Mouse (Mus musculus) heart, embryonic 14.5 days (tissue): ENCODE results near the gene 1700011L22Rik. TPM values are rescaled to one million over a fixed set of nuclear protein-coding genes. Genes with fewer than 3 reads are reported as not detected.

ENCODE experiments used
- ATAC-seq: fragments of 200-750 bp; cut with Nextera tagmentation; 2 replicates; pipeline ENCODE4 v1.8.0; 2017; ENCODE audit warnings: low read depth, moderate TSS enrichment; ENCODE audit not compliant: insufficient number of reproducible peaks, insufficient read depth, low FRiP score
- H3K27ac ChIP-seq, 2 experiments: fragments of 200-500 bp in 1 of 2; fragments of 300-500 bp in 1 of 2; sonication (generic) in 1 of 2; replicated peaks in 1 of 2; 2 replicates each; pipeline ENCODE4 v1.5.1; 2012 to 2014; ENCODE audit warnings: low read depth in 2 of 2, low read length in 2 of 2, control low read depth in 1 of 2, mild to moderate bottlenecking in 1 of 2, mixed read lengths in 1 of 2; ENCODE audit not compliant: control insufficient read depth in 1 of 2, insufficient read depth in 1 of 2
- H3K27me3 ChIP-seq: fragments of 300-500 bp; sonication (generic); 2 replicates; pipeline ENCODE4 v1.6.1; 2014; ENCODE audit warnings: mild to moderate bottlenecking, low read length, control low read depth; ENCODE audit not compliant: control insufficient read depth, insufficient read depth
- H3K36me3 ChIP-seq: fragments of 300-500 bp; sonication (generic); 2 replicates; pipeline ENCODE4 v1.6.1; 2014; ENCODE audit warnings: mild to moderate bottlenecking, control low read depth, low read length, mixed read lengths; ENCODE audit not compliant: control insufficient read depth, insufficient read depth
- H3K4me1 ChIP-seq, 2 experiments: fragments of 200-500 bp in 1 of 2; fragments of 300-500 bp in 1 of 2; sonication (generic) in 1 of 2; 2 replicates each; pipeline ENCODE4 v1.6.1; 2012 to 2014; ENCODE audit warnings: low read length in 2 of 2, control low read depth in 1 of 2, mixed read lengths in 1 of 2; ENCODE audit not compliant: control insufficient read depth in 2 of 2, insufficient read depth in 2 of 2
- H3K4me2 ChIP-seq: fragments of 300-500 bp; sonication (generic); 2 replicates; pipeline ENCODE4 v1.6.1; 2014; ENCODE audit warnings: mild to moderate bottlenecking, low read length
- H3K4me3 ChIP-seq, 2 experiments: fragments of 200-500 bp in 1 of 2; fragments of 300-500 bp in 1 of 2; sonication (generic) in 1 of 2; 2 replicates each; pipeline ENCODE4 v1.5.1; 2012 to 2014; ENCODE audit warnings: low read length in 2 of 2, mild to moderate bottlenecking in 2 of 2, control low read depth in 1 of 2, low read depth in 1 of 2, moderate library complexity in 1 of 2; ENCODE audit not compliant: control insufficient read depth in 1 of 2, insufficient read depth in 1 of 2
- H3K9ac ChIP-seq: fragments of 300-500 bp; sonication (generic); 2 replicates; pipeline ENCODE4 v1.6.1; 2014; ENCODE audit warnings: mild to moderate bottlenecking, low read length
- H3K9me3 ChIP-seq: fragments of 300-500 bp; sonication (generic); 2 replicates; pipeline ENCODE4 v1.6.1; 2016; ENCODE audit warnings: low read length, control low read depth; ENCODE audit not compliant: control insufficient read depth
- WGBS: fragments of 180-500 bp; shearing (Covaris S2); extraction: QIAGEN DNeasy Blood & Tissue Kit; methylation state at CpG from one replicate; pipeline ENCODE4 v1.1.7; 2014; 5-methylcytosine and 5-hydroxymethylcytosine counted together
- polyA plus RNA-seq: library from polyadenylated mRNA; unstranded; fragments of >200 nt; fragmentation: Nextera tagmentation; extraction: Ambion mirVana; gene quantifications from 2 replicates; pipeline ENCODE4 v1.2.1, GENCODE M21; 2014

Gene 1700011L22Rik
- polyA plus RNA-seq, 1 experiment from 2014 or later = not detected

GRCm38 (mm10) chr8:79201446-79202147, 46.8 kb downstream of the 1700011L22Rik start:
- Histone ChIP-seq H3K4me1 (peaks cover under 1% of the 10 kb centered on the region in 2 experiments; a peak in 3 of 4 replicates), H3K36me3 (no peaks in the 10 kb centered on the region; the same call in 1 of the 2 replicates), H3K9ac (no peak overlapping the region), H3K4me3 (no peak overlapping the region), H3K27ac (no peak overlapping the region), H3K9me3 (no peaks in the 10 kb centered on the region), H3K4me2 (no peak overlapping the region), H3K27me3 (no peaks in the 10 kb centered on the region)
- ATAC-seq = no peak
- 79% methylated on average over 11 of the region's 11 CpGs for WGBS

- Histone ChIP-seq H3K4me2 (no peak overlapping the region), H3K27ac (no peak overlapping the region), H3K4me1 (no peaks in the 10 kb centered on the region; a peak in 1 of 4 replicates), H3K36me3 (no peaks in the 10 kb centered on the region; the same call in 1 of the 2 replicates), H3K27me3 (no peaks in the 10 kb centered on the region), H3K9ac (no peak overlapping the region), H3K9me3 (no peaks in the 10 kb centered on the region), H3K4me3 (no peak overlapping the region)
- ATAC-seq = no peak
- WGBS = 81% methylated on average over 3 of the region's 3 CpGs
These were observed 49.7 kb downstream of the 1700011L22Rik start for GRCm38 (mm10) chr8:79198675-79199074.

- Histone ChIP-seq H3K27ac (no peak overlapping the region), H3K27me3 (no peaks in the 10 kb centered on the region), H3K4me1 (no peaks in the 10 kb centered on the region; a peak in 1 of 4 replicates), H3K9me3 (no peaks in the 10 kb centered on the region), H3K4me3 (no peak overlapping the region), H3K4me2 (no peak overlapping the region), H3K9ac (no peak overlapping the region), H3K36me3 (peaks cover 13% of the 10 kb centered on the region)
- 84% methylated on average over 4 of the region's 4 CpGs for WGBS
- ATAC-seq = no peak
These were observed 51.9 kb downstream of the 1700011L22Rik start for GRCm38 (mm10) chr8:79196481-79196880.

DNA sequence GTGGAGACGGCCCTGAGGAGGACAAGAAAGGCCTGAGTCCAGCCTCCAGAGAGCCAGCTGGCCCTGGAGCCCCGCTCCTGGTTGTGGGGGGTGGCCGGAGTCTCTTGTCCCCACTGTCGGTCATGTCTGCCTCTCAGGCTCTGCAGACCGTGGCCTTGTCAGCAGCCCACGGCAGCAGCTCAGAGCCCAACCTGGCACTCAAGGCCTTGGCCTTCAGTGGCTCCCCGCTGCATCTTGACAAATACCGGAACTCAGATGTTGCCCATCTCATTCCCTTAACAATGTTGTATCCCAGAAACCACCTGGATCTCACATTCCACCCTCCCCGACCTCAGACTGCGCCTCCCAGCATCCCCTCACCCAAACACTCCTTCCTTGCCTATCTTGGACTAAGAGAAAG, 58.3 kb downstream of the 1700011L22Rik start:
- H3K9ac ChIP-seq = no peak overlapping the region
- no peaks in the 10 kb centered on the region for H3K27me3 ChIP-seq
- H3K36me3 ChIP-seq = peaks cover 73% of the 10 kb centered on the region
- no peak for ATAC-seq
- WGBS = 90% methylated on average over 10 of the region's 10 CpGs
- no peaks in the 10 kb centered on the region; a peak in 1 of 4 replicates for H3K4me1 ChIP-seq
- H3K27ac ChIP-seq = no peak overlapping the region
- no peaks in the 10 kb centered on the region for H3K9me3 ChIP-seq
- no peak overlapping the region for H3K4me3 ChIP-seq
- no peak overlapping the region for H3K4me2 ChIP-seq

DNA sequence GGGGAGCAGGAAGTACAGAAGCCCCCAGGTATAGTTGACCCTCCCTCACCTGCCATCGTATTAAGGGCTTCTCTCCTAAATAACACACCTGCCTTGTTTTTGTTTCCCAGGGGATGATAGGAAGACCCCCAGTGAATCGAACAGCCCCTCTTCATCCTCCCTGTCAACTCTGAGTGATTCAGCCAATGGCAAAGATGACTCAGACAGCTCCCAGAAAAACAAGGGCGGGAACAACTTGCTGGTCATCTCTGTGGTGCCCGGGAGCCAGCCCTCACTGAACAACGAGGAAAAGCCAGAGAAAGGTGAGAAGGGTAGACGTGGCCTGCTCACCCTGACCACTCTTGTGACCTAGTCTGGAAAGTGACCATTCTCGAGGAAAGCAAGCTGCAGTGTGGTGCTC, 62.9 kb downstream of the 1700011L22Rik start:
- no peak overlapping the region for H3K9ac ChIP-seq
- peaks cover 94% of the 10 kb centered on the region for H3K36me3 ChIP-seq
- H3K9me3 ChIP-seq = no peaks in the 10 kb centered on the region
- no peaks in the 10 kb centered on the region for H3K4me1 ChIP-seq
- H3K4me2 ChIP-seq = no peak overlapping the region
- WGBS = 72% methylated on average over 7 of the region's 7 CpGs
- H3K27ac ChIP-seq = no peak overlapping the region
- no peaks in the 10 kb centered on the region for H3K27me3 ChIP-seq
- no peak for ATAC-seq
- H3K4me3 ChIP-seq = no peak overlapping the region

GRCm38 (mm10) chr8:79179678-79180077, 68.7 kb downstream of the 1700011L22Rik start:
- WGBS = 84% methylated on average over 6 of the region's 6 CpGs
- Histone ChIP-seq H3K36me3 (peaks cover 82% of the 10 kb centered on the region), H3K4me3 (no peak overlapping the region), H3K27me3 (no peaks in the 10 kb centered on the region), H3K9ac (no peak overlapping the region), H3K4me1 (no peaks in the 10 kb centered on the region), H3K27ac (no peak overlapping the region), H3K4me2 (no peak overlapping the region), H3K9me3 (no peaks in the 10 kb centered on the region)
- ATAC-seq = no peak

DNA sequence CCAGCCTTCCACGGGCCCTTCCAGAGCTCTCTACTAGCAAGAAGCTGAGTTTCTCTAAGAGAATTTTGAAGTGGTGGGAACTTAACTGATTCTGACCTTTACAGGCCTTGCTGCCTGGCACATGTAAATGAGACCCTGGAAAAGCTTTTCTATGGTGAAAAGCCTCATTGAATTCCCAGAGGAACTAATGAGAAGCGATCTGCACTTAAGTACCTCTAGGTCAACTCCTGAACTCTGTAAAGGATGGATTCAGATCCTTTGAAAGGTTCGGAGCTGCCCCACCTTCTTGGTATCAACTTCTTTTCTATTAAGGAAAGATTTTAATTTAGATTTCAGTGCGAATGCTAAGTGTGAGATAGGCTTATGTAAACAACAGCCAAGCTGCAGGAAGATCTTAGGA, 72.4 kb downstream of the 1700011L22Rik start:
- no peaks in the 10 kb centered on the region for H3K9me3 ChIP-seq
- H3K36me3 ChIP-seq = peaks cover 47% of the 10 kb centered on the region
- 61% methylated on average over 4 of the region's 4 CpGs for WGBS
- H3K4me1 ChIP-seq = peaks cover 4 to 17% of the 10 kb centered on the region in 2 experiments
- H3K9ac ChIP-seq = no peak overlapping the region
- no peak overlapping the region for H3K27ac ChIP-seq
- H3K4me3 ChIP-seq = no peak overlapping the region
- H3K27me3 ChIP-seq = no peaks in the 10 kb centered on the region
- ATAC-seq = no peak
- no peak overlapping the region for H3K4me2 ChIP-seq

GRCm38 (mm10) chr8:79173606-79174005, 74.8 kb downstream of the 1700011L22Rik start:
- no peaks in the 10 kb centered on the region for H3K27me3 ChIP-seq
- H3K4me3 ChIP-seq = no peak overlapping the region
- 38% methylated on average over 4 of the region's 4 CpGs for WGBS
- ATAC-seq = no peak
- no peak overlapping the region for H3K4me2 ChIP-seq
- no peak overlapping the region for H3K27ac ChIP-seq
- no peaks in the 10 kb centered on the region for H3K9me3 ChIP-seq
- H3K36me3 ChIP-seq = peaks cover 23% of the 10 kb centered on the region
- H3K4me1 ChIP-seq = peaks cover 4 to 17% of the 10 kb centered on the region in 2 experiments
- H3K9ac ChIP-seq = no peak overlapping the region
